Mouse (Mus musculus) neural tube, embryonic 15.5 days (tissue): ENCODE data around the gene Mecr. TPM values are rescaled to one million over a fixed set of nuclear protein-coding genes. Genes with fewer than 3 reads are reported as not detected.

ENCODE experiments used
- ATAC-seq: fragments of 200-750 bp; cut with Nextera tagmentation; 2 replicates; pipeline ENCODE4 v1.8.0; 2017; ENCODE audit warnings: mild to moderate bottlenecking, moderate TSS enrichment, moderate library complexity; ENCODE audit not compliant: low FRiP score
- H3K27ac ChIP-seq: fragments of 300-500 bp; sonication (generic); replicated peaks from 2 replicates; pipeline ENCODE4 v1.5.1; 2015; ENCODE audit warnings: mild to moderate bottlenecking, inconsistent platforms
- H3K27me3 ChIP-seq: fragments of 300-500 bp; sonication (generic); replicated peaks from 2 replicates; pipeline ENCODE4 v1.6.1; 2015; ENCODE audit warnings: inconsistent platforms
- H3K36me3 ChIP-seq: fragments of 300-500 bp; sonication (generic); 2 replicates; pipeline ENCODE4 v1.6.1; 2015; ENCODE audit warnings: inconsistent platforms
- H3K4me1 ChIP-seq: fragments of 300-500 bp; sonication (generic); 2 replicates; pipeline ENCODE4 v1.6.1; 2015; ENCODE audit warnings: inconsistent platforms
- H3K4me2 ChIP-seq: fragments of 300-500 bp; sonication (generic); 2 replicates; pipeline ENCODE4 v1.6.1; 2015; ENCODE audit warnings: inconsistent platforms, mild to moderate bottlenecking, moderate library complexity
- H3K4me3 ChIP-seq: fragments of 300-500 bp; sonication (generic); replicated peaks from 2 replicates; pipeline ENCODE4 v1.5.1; 2015; ENCODE audit warnings: mild to moderate bottlenecking, inconsistent platforms
- H3K9ac ChIP-seq: fragments of 300-500 bp; sonication (generic); replicated peaks from 2 replicates; pipeline ENCODE4 v1.6.1; 2015; ENCODE audit warnings: mild to moderate bottlenecking, inconsistent platforms
- H3K9me3 ChIP-seq: fragments of 300-500 bp; sonication (generic); replicated peaks from 2 replicates; pipeline ENCODE4 v1.6.1; 2016; ENCODE audit warnings: inconsistent platforms
- WGBS: fragments of 180-500 bp; shearing (Covaris S2); methylation state at CpG from one replicate; pipeline ENCODE4 v1.1.7; 2015; ENCODE audit warnings: mixed read lengths; 5-methylcytosine and 5-hydroxymethylcytosine counted together
- polyA plus RNA-seq: library from polyadenylated mRNA; unstranded; fragments of >200 nt; fragmentation: Nextera tagmentation; extraction: Ambion mirVana; gene quantifications from 2 replicates; pipeline ENCODE4 v1.2.1, GENCODE M21; 2015

The Mecr gene
- polyA plus RNA-seq, 1 experiment from 2014 or later, result 38.3 TPM

- H3K9me3 ChIP-seq, result no peaks in the 10 kb centered on the region
- peak overlapping the region; percentile 88 for H3K4me2 ChIP-seq
- H3K9ac ChIP-seq, result peak overlapping the region; percentile 51
- H3K36me3 ChIP-seq, result no peaks in the 10 kb centered on the region
- H3K27ac ChIP-seq, result 0 out of 2 replicates have a peak overlapping the region, but pooled peaks have one; percentile 18
- peak; percentile 16; the same call in 1 of the 2 replicates for ATAC-seq
- peaks cover 53% of the 10 kb centered on the region for H3K27me3 ChIP-seq
- under 1% methylated on average over 74 of the region's 76 CpGs for WGBS
- H3K4me1 ChIP-seq, result peaks cover 36% of the 10 kb centered on the region
- H3K4me3 ChIP-seq, result peak overlapping the region; percentile 57
These were observed 6.3 kb upstream of the Mecr start for GRCm38 (mm10) chr4:131836891-131837491.

- WGBS, result under 1% methylated on average over 71 of the region's 72 CpGs
- Histone ChIP-seq H3K27ac (0 out of 2 replicates have a peak within 1 kb of the TSS, but pooled peaks have one; percentile 18), H3K27me3 (peaks cover 54% of the 10 kb centered on the region)
These were observed 5.3 kb upstream of the Mecr start, which contains the start of gene Ptpru for GRCm38 (mm10) chr4:131837872-131838524. Ptpru (minus strand) TSS chr4:131838288.

GRCm38 (mm10) chr4:131845991-131846778, 2.9 kb downstream of the Mecr start:
- Histone ChIP-seq H3K4me3 (no peak overlapping the region), H3K4me1 (peaks cover 34% of the 10 kb centered on the region), H3K9ac (no peak overlapping the region), H3K4me2 (no peak overlapping the region), H3K27ac (no peak overlapping the region), H3K36me3 (no peaks in the 10 kb centered on the region), H3K9me3 (no peaks in the 10 kb centered on the region), H3K27me3 (peaks cover 8% of the 10 kb centered on the region)
- ATAC-seq, result no peak
- 82% methylated on average over 8 of the region's 8 CpGs for WGBS

More at GRCm38 (mm10) chr4:131837872-131838524, 5.3 kb upstream of the Mecr start, which contains the start of gene Ptpru:
- peak; percentile 84 for ATAC-seq
- H3K4me1 ChIP-seq, result peaks cover 36% of the 10 kb centered on the region
- peak within 1 kb of the TSS; percentile 88 for H3K4me2 ChIP-seq
- no peaks in the 10 kb centered on the region for H3K9me3 ChIP-seq
- peak within 1 kb of the TSS; percentile 57 for H3K4me3 ChIP-seq
- no peaks in the 10 kb centered on the region for H3K36me3 ChIP-seq
- H3K9ac ChIP-seq, result peak within 1 kb of the TSS; percentile 51

GRCm38 (mm10) chr4:131848082-131848481, 4.8 kb downstream of the Mecr start:
- Histone ChIP-seq H3K9me3 (no peaks in the 10 kb centered on the region), H3K4me1 (peaks cover 30% of the 10 kb centered on the region), H3K27me3 (no peaks in the 10 kb centered on the region), H3K36me3 (no peaks in the 10 kb centered on the region), H3K4me2 (no peak overlapping the region), H3K9ac (no peak overlapping the region), H3K27ac (no peak overlapping the region), H3K4me3 (no peak overlapping the region)
- no peak for ATAC-seq
- 80% methylated on average over 6 of the region's 6 CpGs for WGBS

- Histone ChIP-seq H3K36me3 (no peaks in the 10 kb centered on the region; the same call in 1 of the 2 replicates), H3K4me2 (no peak overlapping the region), H3K27me3 (no peaks in the 10 kb centered on the region), H3K9ac (0 out of 2 replicates have a peak overlapping the region, but pooled peaks have one; percentile 20), H3K27ac (peak overlapping the region; percentile 64), H3K4me3 (no peak overlapping the region), H3K4me1 (peaks cover 13% of the 10 kb centered on the region), H3K9me3 (no peaks in the 10 kb centered on the region)
- WGBS, result 15% methylated on average over 5 of the region's 5 CpGs
- no peak for ATAC-seq
These were observed 6.8 kb downstream of the Mecr start for GRCm38 (mm10) chr4:131849986-131850638.

GRCm38 (mm10) chr4:131854950-131855349, 11.7 kb downstream of the Mecr start:
- no peak overlapping the region for H3K4me3 ChIP-seq
- no peak overlapping the region for H3K4me2 ChIP-seq
- no peaks in the 10 kb centered on the region for H3K27me3 ChIP-seq
- no peaks in the 10 kb centered on the region for H3K9me3 ChIP-seq
- peaks cover 8% of the 10 kb centered on the region for H3K4me1 ChIP-seq
- 88% methylated on average over 5 of the region's 5 CpGs for WGBS
- ATAC-seq, result no peak
- peaks cover 18% of the 10 kb centered on the region for H3K36me3 ChIP-seq
- H3K9ac ChIP-seq, result no peak overlapping the region
- H3K27ac ChIP-seq, result no peak overlapping the region

GRCm38 (mm10) chr4:131860492-131861340, 17.4 kb downstream of the Mecr start:
- no peak overlapping the region; the same call in 1 of the 2 replicates for H3K9ac ChIP-seq
- peak; percentile 50; the same call in 1 of the 2 replicates for ATAC-seq

GRCm38 (mm10) chr4:131861341-131861739, 18.1 kb downstream of the Mecr start:
- Histone ChIP-seq H3K36me3 (peaks cover 35% of the 10 kb centered on the region), H3K4me2 (no peak overlapping the region), H3K9ac (no peak overlapping the region), H3K4me3 (no peak overlapping the region), H3K9me3 (no peaks in the 10 kb centered on the region), H3K4me1 (no peaks in the 10 kb centered on the region), H3K27me3 (no peaks in the 10 kb centered on the region), H3K27ac (no peak overlapping the region)
- 93% methylated on average over 4 of the region's 4 CpGs for WGBS
- ATAC-seq, result no peak

More at GRCm38 (mm10) chr4:131860492-131861340, 17.4 kb downstream of the Mecr start:
- Histone ChIP-seq H3K27ac (no peak overlapping the region), H3K4me2 (no peak overlapping the region), H3K4me1 (no peaks in the 10 kb centered on the region), H3K36me3 (peaks cover 34% of the 10 kb centered on the region), H3K4me3 (no peak overlapping the region), H3K9me3 (no peaks in the 10 kb centered on the region), H3K27me3 (no peaks in the 10 kb centered on the region)
- 54% methylated on average over 15 of the region's 15 CpGs for WGBS

- peak; percentile 7 for ATAC-seq
- peak overlapping the region; percentile 59 for H3K4me2 ChIP-seq
- whole genome bisulfite sequencing, result 11% methylated on average over 11 of the region's 11 CpGs
- no peaks in the 10 kb centered on the region for H3K36me3 ChIP-seq
- H3K4me1 ChIP-seq, result peaks cover 36% of the 10 kb centered on the region
- peak overlapping the region; percentile 63 for H3K9ac ChIP-seq
- no peaks in the 10 kb centered on the region for H3K27me3 ChIP-seq
- no peaks in the 10 kb centered on the region for H3K9me3 ChIP-seq
- H3K4me3 ChIP-seq, result peak overlapping the region; percentile 95
- peak overlapping the region; percentile 86 for H3K27ac ChIP-seq
These were observed 29.5 kb downstream of the Mecr start for GRCm38 (mm10) chr4:131872672-131873292.
